Mouse (Mus musculus) urinary bladder, adult 18-20 months (tissue): Measurements from ENCODE around the gene Asb8.

ENCODE experiments used
- DNase-seq, 2 experiments: peaks; one replicate each; pipeline ENCODE4 v3.0.0; 2022; ENCODE audit warnings: low spot score in 2 of 2, mixed read lengths in 2 of 2

Asb8 gene

GRCm38 (mm10) chr15:98155944-98156343 lies 9.5 kb downstream of the Asb8 start:
- DNase-seq, result no peak

DNA sequence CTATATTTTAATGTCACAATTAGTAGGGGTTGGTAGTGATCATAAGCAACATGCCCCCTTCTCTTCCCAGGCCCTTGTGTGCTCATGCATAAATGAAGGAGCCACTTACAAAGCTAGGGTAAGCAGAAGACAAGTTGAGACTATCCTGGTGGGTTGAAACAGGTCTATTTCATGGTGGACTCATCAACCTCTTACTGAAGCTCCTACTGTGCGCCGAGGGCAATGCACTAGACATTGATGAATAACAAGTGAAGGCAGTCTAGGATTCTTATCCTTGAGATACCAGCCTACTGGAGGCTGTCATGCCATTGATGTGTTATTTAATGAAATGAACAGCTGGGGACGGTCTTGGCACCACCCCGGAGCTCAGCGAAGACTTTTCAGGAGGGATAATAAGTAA lies 10.2 kb downstream of the Asb8 start:
- no peak for DNase-seq

GRCm38 (mm10) chr15:98154631-98155030 lies 10.8 kb downstream of the Asb8 start:
- no peak for DNase-seq

GRCm38 (mm10) chr15:98154146-98154545 lies 11.3 kb downstream of the Asb8 start:
- no peak for DNase-seq

- no peak for DNase-seq
Observed at GRCm38 (mm10) chr15:98153625-98154024, 11.8 kb downstream of the Asb8 start.

DNA sequence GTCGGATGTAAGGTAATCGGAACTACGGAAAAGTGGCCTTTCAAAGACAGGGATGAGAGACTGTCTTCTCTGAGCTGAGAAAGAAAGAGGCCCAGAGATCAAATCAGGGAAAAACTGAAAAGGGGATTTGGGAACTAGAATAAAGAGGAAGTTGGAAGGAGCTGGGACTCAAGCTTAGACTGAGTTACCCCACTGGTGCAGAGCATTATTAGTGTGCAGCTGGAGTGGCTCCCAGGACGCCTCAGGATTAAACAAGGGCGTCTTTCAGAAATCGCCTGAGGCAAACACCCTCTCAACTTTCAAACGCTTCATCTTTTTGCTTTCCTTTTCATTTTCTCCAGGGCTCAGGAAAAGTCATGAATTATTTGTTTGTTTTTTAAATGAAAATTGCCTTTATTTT lies 12.5 kb downstream of the Asb8 start:
- DNase-seq, result no peak

DNA sequence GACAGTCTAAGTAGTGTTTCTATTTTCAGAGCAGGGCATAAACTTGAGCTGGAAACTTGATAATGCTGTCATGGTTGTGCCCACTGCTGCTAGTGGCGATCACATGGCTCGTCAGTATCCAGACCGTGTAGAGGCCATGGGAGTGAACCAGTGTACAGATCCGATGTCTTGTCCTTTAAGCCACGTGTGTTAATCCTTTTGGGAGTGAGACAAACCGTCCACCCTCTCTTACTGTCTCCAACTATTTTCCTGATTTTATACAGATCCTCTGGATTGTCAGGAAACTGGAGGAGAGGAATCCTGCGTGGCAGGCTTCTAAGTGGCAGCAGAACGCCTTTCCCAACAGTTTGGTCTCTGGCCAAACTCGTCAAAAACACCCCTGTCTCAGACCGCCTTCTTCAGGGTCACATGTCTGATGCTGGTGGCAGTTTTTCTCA lies 16.2 kb downstream of the Asb8 start:
- no peak for DNase-seq

- no peak for DNase-seq
Observed at GRCm38 (mm10) chr15:98148356-98148755, 17.1 kb downstream of the Asb8 start.

DNA sequence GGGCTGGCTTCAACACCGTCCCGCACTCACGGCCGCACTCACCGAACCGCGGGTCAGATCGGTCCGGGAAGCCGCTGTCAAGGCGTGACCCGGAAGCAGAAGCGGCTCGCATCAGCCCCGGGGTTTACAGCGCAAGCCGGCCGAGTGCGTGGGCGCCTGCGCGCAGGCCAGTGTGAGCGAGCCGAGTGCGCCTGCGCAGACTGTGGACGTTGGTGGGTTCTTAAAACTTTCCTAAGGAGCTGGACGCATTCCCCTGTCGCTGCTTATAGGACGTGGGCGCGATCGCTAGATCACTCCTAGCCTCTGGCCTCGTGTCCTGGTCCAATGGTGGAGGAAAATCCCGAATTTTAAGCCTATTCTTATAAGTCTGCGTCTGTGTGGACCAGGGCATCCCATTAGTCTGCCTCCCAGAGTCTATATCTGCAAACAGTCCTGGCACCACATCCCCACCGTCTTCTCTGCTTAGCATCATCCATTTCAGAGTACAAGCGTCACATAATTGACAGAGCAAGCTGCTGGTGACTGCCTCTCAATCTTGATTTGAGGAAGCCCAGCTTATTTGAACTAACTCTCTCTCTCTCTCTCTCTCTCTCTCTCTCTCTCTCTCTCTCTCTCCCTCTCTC lies 19.8 kb downstream of the Asb8 start:
- DNase-seq, result peak; percentile 73 to 87

GRCm38 (mm10) chr15:98144861-98145507 lies 20.4 kb downstream of the Asb8 start:
- peak in 1 of 2 experiments; percentile 44 for DNase-seq

DNA sequence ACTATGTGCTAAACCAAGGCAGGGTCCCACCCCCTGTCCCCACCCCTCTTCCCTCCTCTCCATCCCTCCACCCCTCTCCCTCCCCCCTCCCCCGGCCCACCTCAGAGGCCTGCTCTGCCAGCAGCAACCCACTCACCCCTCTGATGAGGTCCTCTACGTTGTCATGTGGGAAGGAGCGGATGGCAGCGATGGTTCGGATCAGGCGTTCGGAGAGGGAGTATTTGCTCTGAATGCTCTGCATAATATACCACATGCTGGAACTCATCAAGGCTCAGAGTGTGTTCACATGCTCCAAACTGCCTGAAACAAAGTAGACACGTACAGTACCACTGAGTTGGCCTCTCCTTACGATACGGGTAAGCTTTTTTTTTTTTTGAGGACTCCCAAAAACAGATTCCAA lies 22.9 kb downstream of the Asb8 start:
- no peak for DNase-seq

DNA sequence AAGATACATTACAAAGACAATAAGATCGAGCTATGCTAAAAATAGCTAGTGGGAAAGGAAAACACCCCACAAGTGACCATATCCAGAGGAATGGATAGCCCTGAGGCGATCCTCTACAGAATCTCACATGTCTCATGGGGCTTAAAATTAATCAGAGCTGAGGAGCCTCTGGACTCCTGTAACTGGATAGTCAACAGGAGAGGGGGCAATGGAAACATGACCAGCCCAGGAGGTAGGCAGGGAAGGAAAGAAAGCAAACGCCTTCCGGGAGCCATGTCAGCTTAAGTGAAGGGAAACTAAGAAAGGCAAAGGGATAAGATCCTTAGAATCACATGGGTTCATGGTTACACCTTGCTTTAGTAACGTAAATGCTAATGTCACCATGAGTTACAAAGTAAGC lies 24.6 kb downstream of the Asb8 start:
- no peak for DNase-seq

DNA sequence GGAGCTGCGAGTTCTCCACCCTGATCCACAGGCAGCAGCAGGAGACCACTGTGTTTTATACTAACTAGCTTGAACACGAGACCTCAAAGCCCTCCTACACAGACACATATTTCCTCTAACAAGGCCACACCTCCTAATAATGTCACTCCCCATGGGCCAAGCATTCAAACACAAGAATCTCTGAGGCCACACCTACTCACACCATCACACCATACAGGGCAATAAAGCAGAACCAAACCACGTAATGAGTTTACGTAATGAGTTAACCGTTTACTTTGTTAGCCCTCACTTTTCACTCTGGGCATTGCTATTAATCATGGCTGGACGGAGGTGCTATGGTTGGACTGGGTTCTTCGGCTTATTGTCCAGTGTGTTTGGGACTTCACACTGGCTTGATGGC lies 25.7 kb downstream of the Asb8 start:
- DNase-seq, result no peak

- DNase-seq, result no peak
Observed at GRCm38 (mm10) chr15:98136871-98137270, 28.6 kb downstream of the Asb8 start.

GRCm38 (mm10) chr15:98135671-98136070 lies 29.8 kb downstream of the Asb8 start:
- no peak for DNase-seq

GRCm38 (mm10) chr15:98134666-98135065 lies 30.8 kb downstream of the Asb8 start:
- DNase-seq, result no peak

DNA sequence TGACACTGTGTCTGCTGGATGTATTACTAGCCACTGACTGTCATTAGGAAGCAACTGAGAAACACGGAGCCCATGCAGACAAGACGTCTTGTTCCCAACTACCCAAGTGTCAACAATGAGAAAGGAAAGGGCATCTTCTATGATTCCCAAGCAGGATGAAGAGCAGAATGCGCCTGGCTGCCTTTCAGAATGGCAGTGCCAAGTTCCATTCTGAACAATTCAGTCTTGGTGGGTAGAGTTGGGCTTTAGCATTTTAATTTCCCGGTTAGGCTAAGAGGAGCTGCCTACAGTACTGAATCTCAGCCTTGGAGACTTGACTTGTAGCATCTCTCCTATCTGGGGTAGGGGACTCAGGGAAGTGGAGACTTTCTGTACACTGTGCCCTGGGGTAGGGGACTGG lies 31.4 kb downstream of the Asb8 start:
- DNase-seq, result no peak

GRCm38 (mm10) chr15:98133471-98133870 lies 32.0 kb downstream of the Asb8 start:
- DNase-seq, result no peak

- no peak for DNase-seq
Observed at GRCm38 (mm10) chr15:98131942-98132655, 33.3 kb downstream of the Asb8 start.

DNA sequence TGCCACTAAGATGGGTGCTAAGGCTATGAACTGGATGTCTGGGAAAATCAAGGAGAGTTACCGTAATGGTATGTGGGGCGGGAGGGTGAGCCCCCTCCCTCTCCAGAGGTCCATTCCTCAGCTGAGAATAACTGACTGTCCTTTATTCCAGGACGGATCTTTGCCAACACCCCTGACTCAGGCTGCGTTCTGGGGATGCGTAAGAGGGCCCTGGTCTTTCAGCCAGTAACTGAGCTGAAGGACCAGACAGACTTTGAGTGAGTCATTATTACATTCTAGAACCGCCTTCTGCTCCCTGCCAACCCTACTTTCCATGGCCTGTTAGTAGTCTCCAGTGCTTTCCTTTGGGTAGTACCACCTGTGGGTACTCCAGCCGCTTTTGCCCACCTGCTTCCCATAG lies 34.0 kb downstream of the Asb8 start:
- no peak for DNase-seq

- DNase-seq, result no peak
Observed at GRCm38 (mm10) chr15:98131001-98131400, 34.4 kb downstream of the Asb8 start.

- no peak for DNase-seq
Observed at GRCm38 (mm10) chr15:98120831-98121230, 44.6 kb downstream of the Asb8 start.

DNA sequence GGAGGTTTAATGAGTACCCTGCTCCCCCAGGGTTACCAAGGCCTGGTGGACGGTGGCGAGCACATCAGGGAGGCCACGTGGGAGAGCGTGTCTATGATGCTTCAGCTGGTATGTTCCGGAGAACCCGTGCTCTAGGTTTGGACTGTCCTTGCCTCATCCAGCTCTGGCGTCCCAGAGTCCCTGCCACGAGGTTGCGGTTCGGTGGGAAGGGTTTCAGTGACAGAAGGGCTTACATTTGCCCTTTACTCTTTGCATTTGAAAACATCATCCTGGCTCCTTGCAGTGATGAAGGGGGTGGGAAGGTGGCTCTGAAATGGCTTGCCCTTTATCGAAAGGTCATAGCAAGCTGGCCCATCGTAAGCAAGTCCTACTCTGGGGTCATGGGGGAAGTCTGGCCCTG lies 46.1 kb downstream of the Asb8 start:
- DNase-seq, result no peak
